Mouse (Mus musculus): ENCODE results near the gene Atad1. TPM values are rescaled to one million over a fixed set of nuclear protein-coding genes. Genes with fewer than 3 reads are reported as not detected.

Gene Atad1
- polyA plus RNA-seq, 1 experiment from 2014 or later: 90.8 TPM

- H3K27me3 ChIP-seq: no peaks in the 10 kb centered on the region
- DNase-seq (ENCODE audit: low read depth, low spot score): no peak
- TF ChIP-seq CTCF (IDR thresholded peaks at IDR 0.05): no peak
- ATAC-seq: no peak
- ChIA-PET CTCF (no interaction called here), POLR2A (interaction anchor here (0.7 kb wide), 1 partner anchor 23 kb away, joined by 3 read pairs; no protein-coding TSS in a partner anchor)
- in situ Hi-C loops (cut with MboI; ENCODE audit: low pct_unique_long_range_greater_than_20kb): no loop called here
Measured at GRCm38 (mm10) chr19:32626768-32627331, 112.7 kb downstream of the Atad1 start.

- POLR2A ChIA-PET: no interaction called here
- no peaks in the 10 kb centered on the region for H3K27me3 ChIP-seq
- TF ChIP-seq CTCF (IDR thresholded peaks at IDR 0.05): no peak
- in situ Hi-C loops (cut with MboI; ENCODE audit: low pct_unique_long_range_greater_than_20kb): no loop called here
- ATAC-seq: no peak
- CTCF ChIA-PET: no interaction called here
- DNase-seq (ENCODE audit: low read depth, low spot score): no peak
Measured at GRCm38 (mm10) chr19:32622142-32622541, 117.4 kb downstream of the Atad1 start.

Other genes starting within 250 kb of the Atad1 start
- 0.90 TPM for gene Papss2, start 144.0 kb downstream of the Atad1 start, polyA plus RNA-seq (2021)
- gene Pten, start 17.7 kb upstream of the Atad1 start, polyA plus RNA-seq (2021): 49.1 TPM